Mouse (Mus musculus): ENCODE measurements at regions not wholly inside any gene's neighbourhood (a gene's known extent, or its start where the extent isn't known, plus 50 kb on each side); places are given as distances from the start of the nearest gene placed in this dataset.

- CTCF ChIA-PET = no interaction called here
Measured at GRCm38 (mm10) chr2:45850018-45850605, 732.9 kb upstream of the Zeb2 start.

DNA sequence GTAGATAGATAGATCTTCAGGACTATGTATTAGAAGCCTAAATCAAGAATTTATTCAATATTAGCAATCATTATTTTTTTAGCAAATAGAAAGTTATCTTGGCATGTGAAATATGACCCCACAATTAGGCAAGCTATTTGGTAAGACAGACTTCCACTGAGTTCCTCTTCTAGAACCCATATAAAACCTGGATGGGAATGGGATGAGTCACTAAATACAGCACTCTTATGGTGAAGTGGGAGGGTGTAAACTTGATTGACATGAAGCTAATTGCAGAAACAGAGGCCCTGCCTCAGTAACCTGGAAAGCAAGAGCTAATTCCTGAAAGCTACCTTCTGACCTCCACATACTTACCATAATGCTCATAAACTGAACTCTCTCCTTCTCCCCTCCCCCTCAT lies 723.2 kb upstream of the Zeb2 start:
- CTCF ChIA-PET = no interaction called here

- CTCF ChIA-PET = no interaction called here
Measured at GRCm38 (mm10) chr2:45836546-45837221, 719.5 kb upstream of the Zeb2 start.

DNA sequence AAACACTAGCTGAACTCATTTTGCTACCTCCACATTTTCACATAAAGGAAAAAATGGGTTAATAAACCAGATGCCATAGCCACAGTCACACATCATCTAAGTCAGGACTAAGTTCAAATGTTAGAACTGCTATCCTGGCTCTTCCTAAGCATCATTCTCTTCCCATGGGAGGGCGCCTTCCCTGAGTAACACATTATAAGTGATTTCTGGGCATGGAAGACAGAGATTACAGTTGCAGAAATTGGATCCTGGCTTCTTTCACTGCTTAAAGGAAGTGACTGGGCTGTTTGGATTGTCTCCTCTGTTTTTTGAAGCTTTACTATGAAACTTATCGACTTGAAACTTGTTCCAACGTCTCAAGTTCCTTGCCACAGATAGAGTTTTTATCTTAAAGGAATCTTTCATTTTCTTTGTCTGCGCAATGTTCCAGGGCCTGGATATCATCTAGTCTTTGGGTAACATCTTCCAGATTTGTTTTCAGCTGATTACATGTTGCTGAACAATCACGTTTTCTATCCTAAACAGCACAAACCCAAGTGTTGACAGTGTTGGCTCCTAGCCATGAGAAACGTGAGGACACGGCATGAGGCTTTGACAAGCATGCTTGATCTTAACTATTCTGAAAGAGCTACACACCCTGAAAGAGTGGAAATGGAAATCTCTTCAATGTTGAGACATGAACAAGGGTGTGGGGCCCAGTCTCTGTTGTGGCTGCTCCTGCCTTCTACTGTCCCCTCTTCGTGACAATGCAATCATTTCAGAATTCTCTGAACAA lies 700.9 kb upstream of the Zeb2 start:
- CTCF ChIA-PET = no interaction called here

- CTCF ChIA-PET = no interaction called here
Measured at GRCm38 (mm10) chr2:45814741-45815140, 697.5 kb upstream of the Zeb2 start.

DNA sequence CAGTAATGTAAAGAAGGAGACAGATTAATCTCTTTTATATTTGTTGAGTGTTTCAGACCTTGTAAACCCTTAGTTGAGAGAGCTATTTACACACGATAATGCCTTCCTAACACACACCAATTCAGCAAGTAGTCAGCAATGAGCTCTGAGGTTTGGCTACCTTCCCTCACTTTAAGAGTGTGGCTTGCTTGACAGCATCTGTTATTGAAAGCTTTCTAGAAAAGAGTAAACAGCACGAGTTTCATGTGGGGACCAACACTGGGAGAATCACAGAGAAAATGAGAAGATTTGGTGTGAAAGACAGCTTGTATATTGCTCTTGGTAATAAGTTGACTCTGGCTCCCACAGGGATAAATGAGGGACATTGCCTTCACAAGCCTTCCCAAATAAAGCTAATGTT lies 688.1 kb upstream of the Zeb2 start:
- CTCF ChIA-PET = no interaction called here

- CTCF ChIA-PET = no interaction called here
Measured at GRCm38 (mm10) chr2:45800131-45800530, 682.9 kb upstream of the Zeb2 start.

- CTCF ChIA-PET = no interaction called here
Measured at GRCm38 (mm10) chr2:45793561-45793960, 676.4 kb upstream of the Zeb2 start.

GRCm38 (mm10) chr2:45789739-45790138 lies 672.5 kb upstream of the Zeb2 start:
- CTCF ChIA-PET = no interaction called here

GRCm38 (mm10) chr2:45787732-45788390 lies 670.7 kb upstream of the Zeb2 start:
- CTCF ChIA-PET = no interaction called here

DNA sequence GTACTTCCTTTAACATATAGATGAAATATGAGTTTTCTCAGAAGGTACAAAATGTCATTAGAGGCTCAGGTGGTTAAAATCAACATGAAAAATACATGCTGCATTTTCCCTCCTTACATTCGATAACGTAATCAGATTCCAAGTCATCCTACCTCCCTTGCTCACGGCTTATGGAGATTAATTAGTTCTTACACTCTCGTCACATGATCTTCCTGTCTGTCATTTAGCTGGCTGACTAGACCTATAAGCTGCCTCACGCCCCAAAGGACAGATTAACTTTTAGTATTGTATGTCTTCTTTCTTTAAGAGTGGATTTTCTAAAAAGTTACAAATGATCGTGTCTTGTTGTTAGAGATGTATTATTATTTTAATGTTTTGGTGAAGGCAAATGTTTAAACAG lies 669.6 kb upstream of the Zeb2 start:
- CTCF ChIA-PET = no interaction called here

DNA sequence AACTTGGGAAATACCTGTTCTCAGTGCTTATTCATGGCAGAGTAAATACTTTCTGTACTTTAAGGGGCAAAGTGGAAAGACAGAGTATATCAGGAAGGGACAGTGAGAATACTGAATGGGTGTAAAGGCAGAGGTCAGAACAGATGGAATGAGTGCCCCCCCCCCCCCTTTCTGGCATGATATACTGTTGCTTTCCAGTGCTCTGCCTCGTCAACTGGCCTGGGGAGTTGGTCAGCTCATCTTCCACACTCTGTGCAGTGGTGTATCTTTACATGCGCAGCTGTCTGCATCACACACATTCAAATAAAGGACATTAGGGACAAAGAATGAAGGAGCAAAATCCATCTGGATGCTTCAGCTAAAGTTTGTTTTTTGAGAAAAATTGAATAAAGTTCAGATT lies 668.5 kb upstream of the Zeb2 start:
- CTCF ChIA-PET = no interaction called here

DNA sequence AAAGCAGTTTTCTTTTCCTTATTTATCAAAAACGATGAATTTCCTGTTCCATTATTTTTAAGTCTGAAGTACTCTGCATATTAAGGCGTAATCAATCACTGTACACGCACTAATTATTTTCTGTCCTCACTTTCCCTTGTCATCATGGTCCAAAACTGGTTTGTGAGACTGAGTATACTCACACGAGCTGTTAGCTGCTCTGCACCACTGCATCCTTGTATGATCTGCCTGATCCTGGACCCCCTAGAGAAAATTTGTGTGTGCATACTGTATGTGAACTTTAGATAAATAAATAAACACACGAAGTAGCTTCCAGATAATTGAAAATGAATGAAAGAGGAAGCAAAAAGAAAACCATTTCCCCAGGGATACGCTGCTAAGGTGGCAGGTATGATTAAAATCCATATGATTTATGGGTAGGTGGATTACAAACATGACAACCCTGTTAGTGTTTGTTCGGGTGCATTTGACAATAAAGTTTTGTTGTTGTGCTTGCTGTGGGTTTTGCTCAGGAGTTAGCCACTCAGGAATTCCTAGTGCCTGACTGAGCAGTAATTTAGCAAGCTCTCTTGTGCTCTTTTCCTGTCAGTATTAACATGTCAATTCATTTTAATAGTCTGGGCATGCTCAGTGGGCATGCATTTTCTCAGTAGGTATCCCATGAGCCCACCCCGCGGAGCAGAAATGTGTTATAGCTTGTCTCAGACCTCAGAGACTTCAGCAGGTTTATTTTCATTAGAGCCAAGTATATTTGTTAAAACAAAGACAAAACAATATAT lies 666.6 kb upstream of the Zeb2 start:
- CTCF ChIA-PET = no interaction called here

DNA sequence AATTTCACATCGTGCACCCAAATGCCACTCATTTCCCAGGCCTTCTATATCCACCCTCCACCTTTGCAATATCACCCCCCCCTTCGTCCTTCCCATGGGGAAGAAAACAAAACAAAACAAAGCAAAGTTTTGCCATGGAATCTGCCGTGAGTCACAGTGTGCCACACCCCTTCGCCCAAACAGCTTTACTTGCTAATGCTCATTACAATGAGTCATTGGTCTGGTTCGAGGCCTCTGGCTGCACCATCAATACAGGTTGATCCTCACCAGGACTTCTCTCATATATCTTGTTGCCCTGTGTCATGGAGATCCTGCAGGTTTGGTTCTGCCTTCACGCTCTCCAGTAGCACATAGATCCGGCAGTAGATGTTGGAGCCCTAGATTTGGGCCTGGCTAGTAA lies 660.3 kb upstream of the Zeb2 start:
- CTCF ChIA-PET = no interaction called here

DNA sequence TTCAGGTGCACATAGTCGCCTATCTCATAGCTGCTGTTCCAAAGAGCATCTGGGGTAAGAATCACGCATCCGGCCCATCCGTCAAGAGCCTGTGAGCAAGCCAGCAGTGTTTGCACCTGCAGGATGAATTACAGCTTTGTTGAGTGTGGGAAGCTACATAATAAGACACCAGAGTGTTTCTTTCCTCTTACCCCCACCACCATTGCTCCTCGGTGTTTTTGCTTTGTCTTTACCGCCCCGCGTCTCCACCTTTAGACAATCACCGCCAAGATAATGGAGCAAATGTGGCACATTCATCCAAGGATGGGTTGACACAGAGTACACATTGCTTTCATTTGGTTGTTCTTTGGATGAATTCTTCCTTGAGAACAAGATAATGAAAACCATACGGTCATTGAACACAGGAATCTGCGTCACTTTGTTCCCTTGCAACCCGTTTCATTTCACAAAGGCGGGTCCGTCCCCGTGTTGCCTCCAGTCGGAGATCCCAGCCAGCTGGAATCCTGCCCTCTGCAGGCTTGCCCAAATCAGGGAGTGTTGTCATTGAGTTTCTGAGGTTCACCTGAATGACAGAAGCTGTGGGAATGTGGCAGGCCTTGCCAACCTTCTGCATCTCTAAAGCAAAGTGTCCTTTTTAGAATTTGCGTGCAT lies 659.4 kb upstream of the Zeb2 start:
- CTCF ChIA-PET = no interaction called here

DNA sequence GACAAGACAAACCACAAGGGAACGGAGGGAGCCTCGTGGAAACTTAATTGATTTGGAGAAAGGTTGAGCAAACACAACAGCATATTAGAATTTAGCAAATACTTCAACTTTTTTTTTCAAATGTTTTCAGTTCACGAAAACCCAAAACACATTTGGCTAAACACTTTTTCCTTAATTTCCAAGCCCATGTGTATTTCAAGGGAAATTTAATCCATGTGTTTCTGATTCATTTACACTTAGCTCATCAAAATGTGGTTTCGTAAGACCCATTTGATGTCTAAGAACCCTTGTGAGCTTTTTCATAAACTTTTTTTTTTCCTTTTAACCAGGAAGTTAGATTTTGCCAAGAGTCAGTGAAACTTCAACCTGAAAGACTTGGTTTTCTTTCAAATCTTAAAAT lies 658.5 kb upstream of the Zeb2 start:
- CTCF ChIA-PET = no interaction called here

DNA sequence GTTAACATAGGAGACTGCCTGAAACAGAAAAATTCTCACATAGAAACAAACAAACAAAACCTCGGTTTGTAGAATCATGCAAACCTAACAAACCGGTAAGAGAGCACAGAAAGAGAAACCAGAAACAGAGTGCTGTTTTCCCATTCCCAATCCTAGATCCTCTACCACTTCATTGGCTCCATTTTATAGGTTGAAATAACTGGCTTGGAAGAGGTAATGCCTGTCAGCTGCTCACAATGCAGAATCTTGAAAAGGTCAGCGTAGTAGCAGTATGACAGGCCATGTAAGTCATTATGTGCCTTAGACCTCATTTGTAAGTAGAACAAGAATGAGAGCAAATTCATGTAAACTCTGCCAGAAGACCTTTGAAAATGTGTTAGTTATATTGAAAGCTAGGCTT lies 657.2 kb upstream of the Zeb2 start:
- CTCF ChIA-PET = interaction anchor here (0.7 kb wide), 1 partner anchor 452 kb away, joined by 6 read pairs; no protein-coding TSS in a partner anchor

DNA sequence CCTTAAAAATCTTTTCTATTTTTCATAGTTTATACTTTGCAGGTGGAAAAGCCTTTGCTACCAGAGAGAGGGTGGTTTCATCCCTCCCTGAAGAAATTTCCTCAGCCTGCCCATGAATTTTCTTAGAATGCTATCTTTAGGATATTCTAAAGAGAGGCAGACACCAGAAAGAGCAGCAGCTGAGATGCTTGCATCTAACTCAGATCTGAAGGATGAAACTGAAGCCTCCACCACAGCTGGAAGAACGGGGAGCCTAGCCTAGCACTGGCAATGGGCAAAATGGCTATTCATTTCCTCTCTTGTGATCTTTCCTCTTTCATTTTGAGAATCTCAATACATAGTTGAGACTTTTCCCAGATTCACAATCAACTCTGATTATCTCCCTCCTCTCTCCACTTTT lies 640.0 kb upstream of the Zeb2 start:
- CTCF ChIA-PET = no interaction called here

DNA sequence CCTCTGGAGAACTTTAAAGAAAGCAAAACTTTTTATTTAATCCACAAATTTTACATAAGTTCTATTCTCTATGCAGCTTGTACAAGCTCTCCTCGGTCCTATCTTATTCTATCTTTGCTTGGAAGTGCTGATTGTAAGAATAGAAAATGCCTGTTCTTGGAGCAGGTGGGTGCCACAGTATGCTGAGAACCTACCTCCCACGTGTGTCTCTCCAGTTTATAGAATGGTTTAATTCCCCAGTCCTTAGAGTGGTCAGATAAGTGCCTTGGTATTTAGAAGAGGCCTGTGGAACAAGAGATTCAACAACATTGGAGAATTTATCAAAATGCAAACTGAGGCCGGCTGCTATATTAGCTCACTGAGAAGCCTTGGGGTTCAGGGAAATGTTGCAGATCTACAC lies 639.2 kb upstream of the Zeb2 start:
- CTCF ChIA-PET = no interaction called here

DNA sequence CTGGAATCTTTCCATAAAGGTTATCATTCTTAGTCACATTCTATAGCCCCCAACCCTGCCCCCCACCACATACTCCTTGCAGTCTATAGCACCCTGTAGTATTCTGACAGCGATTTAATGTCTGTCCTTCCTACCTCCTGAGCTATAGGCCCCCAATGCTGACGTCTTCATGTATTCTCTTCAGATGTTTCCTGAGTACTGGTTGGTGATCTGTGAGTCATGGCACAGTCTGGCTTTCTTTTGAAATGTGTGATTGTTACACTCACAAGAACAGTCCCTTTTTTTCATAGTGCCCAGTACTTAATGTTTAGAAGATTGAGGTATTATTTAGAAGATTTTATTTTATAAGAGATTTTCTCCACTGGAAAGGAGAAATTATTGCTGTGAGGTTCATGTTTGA lies 634.6 kb upstream of the Zeb2 start:
- CTCF ChIA-PET = interaction anchor here (0.6 kb wide), 1 partner anchor 265 kb away, joined by 3 read pairs; no protein-coding TSS in a partner anchor

DNA sequence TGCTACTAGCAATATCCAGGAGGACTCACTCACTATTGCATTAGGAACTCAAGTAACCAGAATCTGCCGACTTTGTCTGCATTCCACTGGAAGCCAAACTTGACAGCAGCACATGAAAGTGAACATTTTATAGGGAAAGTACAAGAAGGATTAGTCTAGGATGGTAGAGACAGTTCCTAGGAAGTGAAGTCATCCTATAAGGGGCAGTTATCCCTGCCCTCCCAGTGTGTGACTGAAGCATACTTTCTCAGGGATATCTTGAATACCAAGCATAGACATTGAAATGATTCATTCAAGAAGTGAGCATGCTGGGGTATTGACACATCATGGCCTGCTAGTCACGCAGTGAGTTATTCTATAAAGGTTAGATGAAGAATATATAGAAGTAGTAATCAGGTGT lies 632.2 kb upstream of the Zeb2 start:
- CTCF ChIA-PET = no interaction called here

Measured in spleen, embryonic (tissue).